Comparison of ENCODE assay signal across 19 mouse cellular contexts in genomic region chr12:108917509-108917908, GRCm38 (mm10). TPM values are rescaled to one million over a fixed set of nuclear protein-coding genes. Genes with fewer than 3 reads are reported as not detected.
A peak's percentile ranks its signal among the peaks of the same experiment; 100 is the strongest.
DNase-seq lines count a peak whose midpoint lies in the region; ATAC-seq and TF ChIP-seq lines count a peak whose summit lies in the region.
"Had no signal": no experiment of that assay in that cellular context is flagged by ENCODE, and none has a peak within 500 bp of the region (broad histone marks: within the 10 kb centered on the region; RNA-seq: fewer than 3 reads in every experiment).

No protein-coding gene starts in this region.

- no peak overlapping the region for H3K4me3 ChIP-seq in hindbrain, embryonic 11.5 days (ENCODE audit: low read depth, low read length)
- H3K4me3 ChIP-seq in hindbrain, postnatal 0 days (ENCODE audit: low read length) = no peak overlapping the region
- H3K4me3 ChIP-seq in forebrain, embryonic 12.5 days (replicated peaks) = no peak overlapping the region
- no peak overlapping the region for H3K4me3 ChIP-seq in limb, embryonic 10.5 days
- no peak overlapping the region for H3K4me3 ChIP-seq in neural tube, embryonic 14.5 days (ENCODE audit: low read depth, low read length)
- H3K4me3 ChIP-seq: stomach, embryonic 15.5 days had no signal

- no peaks in the 10 kb centered on the region for H3K36me3 ChIP-seq in hindbrain, embryonic 11.5 days (ENCODE audit: control insufficient read depth, insufficient read depth, low read length)
- H3K36me3 ChIP-seq in hindbrain, postnatal 0 days (ENCODE audit: insufficient read depth, low read length) = no peaks in the 10 kb centered on the region
- H3K36me3 ChIP-seq in forebrain, embryonic 12.5 days (replicated peaks) = no peaks in the 10 kb centered on the region
- peaks cover 5% of the 10 kb centered on the region; the same call in 1 of the 2 replicates for H3K36me3 ChIP-seq in limb, embryonic 10.5 days
- H3K36me3 ChIP-seq in neural tube, embryonic 14.5 days (ENCODE audit: control insufficient read depth, insufficient read depth, low read length) = no peaks in the 10 kb centered on the region
- H3K36me3 ChIP-seq: stomach, embryonic 15.5 days had no signal

- H3K27ac ChIP-seq in hindbrain, embryonic 11.5 days (ENCODE audit: low read depth, low read length) = peak overlapping the region; percentile 51
- H3K27ac ChIP-seq in hindbrain, postnatal 0 days = no peak overlapping the region
- H3K27ac ChIP-seq in forebrain, embryonic 12.5 days = peak overlapping the region; percentile 56; the same call in 1 of the 2 replicates
- peak overlapping the region; percentile 63 for H3K27ac ChIP-seq in limb, embryonic 10.5 days
- 0 out of 2 replicates have a peak overlapping the region, but pooled peaks have one; percentile 10 for H3K27ac ChIP-seq in neural tube, embryonic 14.5 days (ENCODE audit: low read depth, low read length)
- H3K27ac ChIP-seq: stomach, embryonic 15.5 days had no signal

- no peak overlapping the region for H3K9ac ChIP-seq in hindbrain, embryonic 11.5 days (ENCODE audit: low read depth, low read length)
- no peak overlapping the region for H3K9ac ChIP-seq in hindbrain, postnatal 0 days (replicated peaks; ENCODE audit: low read length)
- 0 out of 2 replicates have a peak overlapping the region, but pooled peaks have one; percentile 21 for H3K9ac ChIP-seq in forebrain, embryonic 12.5 days
- H3K9ac ChIP-seq in neural tube, embryonic 14.5 days (replicated peaks; ENCODE audit: low read depth, low read length) = no peak overlapping the region
- H3K9ac ChIP-seq: stomach, embryonic 15.5 days had no signal

- no peaks in the 10 kb centered on the region for H3K9me3 ChIP-seq in hindbrain, embryonic 11.5 days (ENCODE audit: control insufficient read depth, low read length)
- H3K9me3 ChIP-seq in hindbrain, postnatal 0 days (ENCODE audit: low read length) = no peaks in the 10 kb centered on the region
- no peaks in the 10 kb centered on the region for H3K9me3 ChIP-seq in forebrain, embryonic 12.5 days
- H3K9me3 ChIP-seq in limb, embryonic 10.5 days (replicated peaks) = no peaks in the 10 kb centered on the region
- H3K9me3 ChIP-seq in neural tube, embryonic 14.5 days (ENCODE audit: control insufficient read depth, low read length) = no peaks in the 10 kb centered on the region
- H3K9me3 ChIP-seq: stomach, embryonic 15.5 days had no signal

- peaks cover 13% of the 10 kb centered on the region for H3K4me1 ChIP-seq in hindbrain, embryonic 11.5 days (replicated peaks; ENCODE audit: control insufficient read depth, insufficient read depth, low read length)
- H3K4me1 ChIP-seq in hindbrain, postnatal 0 days (ENCODE audit: insufficient read depth, low read length) = peaks cover 23% of the 10 kb centered on the region
- H3K4me1 ChIP-seq in forebrain, embryonic 12.5 days = peaks cover 63% of the 10 kb centered on the region
- peaks cover 66% of the 10 kb centered on the region for H3K4me1 ChIP-seq in limb, embryonic 10.5 days
- peaks cover 60% of the 10 kb centered on the region for H3K4me1 ChIP-seq in neural tube, embryonic 14.5 days (ENCODE audit: control insufficient read depth, insufficient read depth, low read length)

- WGBS in hindbrain, embryonic 11.5 days = 54% methylated on average over 9 of the region's 9 CpGs
- WGBS in hindbrain, postnatal 0 days = 28% methylated on average over 9 of the region's 9 CpGs
- 34% methylated on average over 9 of the region's 9 CpGs for WGBS in forebrain, embryonic 12.5 days
- 70% methylated on average over 9 of the region's 9 CpGs for WGBS in limb, embryonic 10.5 days
- WGBS in neural tube, embryonic 14.5 days = 32% methylated on average over 9 of the region's 9 CpGs

- peak; percentile 33; the same call in 1 of the 2 replicates for ATAC-seq in hindbrain, embryonic 11.5 days (ENCODE audit: low FRiP score)
- ATAC-seq in hindbrain, postnatal 0 days = no peak
- ATAC-seq in forebrain, embryonic 12.5 days (ENCODE audit: low FRiP score) = no peak; the same call in 1 of the 2 replicates
- no peak for ATAC-seq in neural tube, embryonic 14.5 days (ENCODE audit: low read depth)
- ATAC-seq in cerebellum, adult (ENCODE audit: insufficient number of reproducible peaks, low FRiP score, low TSS enrichment) = no peak

- no peak for TF ChIP-seq CTCF in hindbrain, postnatal 0 days (IDR thresholded peaks at IDR 0.05; ENCODE audit: low read depth)

- no peaks in the 10 kb centered on the region for H3K27me3 ChIP-seq in hindbrain, embryonic 11.5 days (ENCODE audit: control insufficient read depth, insufficient read depth, low read length)
- no peaks in the 10 kb centered on the region for H3K27me3 ChIP-seq in hindbrain, postnatal 0 days (ENCODE audit: insufficient read depth, low read length)
- H3K27me3 ChIP-seq in forebrain, embryonic 12.5 days = peaks cover 6% of the 10 kb centered on the region; the same call in 1 of the 2 replicates
- no peaks in the 10 kb centered on the region for H3K27me3 ChIP-seq in limb, embryonic 10.5 days (ENCODE audit: low read depth, poor library complexity, severe bottlenecking)
- no peaks in the 10 kb centered on the region for H3K27me3 ChIP-seq in neural tube, embryonic 14.5 days (ENCODE audit: control insufficient read depth, insufficient read depth, low read length)
- H3K27me3 ChIP-seq: stomach, embryonic 15.5 days had no signal

- H3K4me2 ChIP-seq in hindbrain, embryonic 11.5 days (replicated peaks; ENCODE audit: low read depth, low read length) = no peak overlapping the region
- H3K4me2 ChIP-seq in hindbrain, postnatal 0 days (ENCODE audit: low read depth, low read length) = no peak overlapping the region
- no peak overlapping the region for H3K4me2 ChIP-seq in forebrain, embryonic 12.5 days
- H3K4me2 ChIP-seq in neural tube, embryonic 14.5 days (ENCODE audit: low read depth, low read length) = no peak overlapping the region
- H3K4me2 ChIP-seq: stomach, embryonic 15.5 days had no signal

- no peak for DNase-seq in hindbrain, embryonic 11.5 days (ENCODE audit: low spot score)
- DNase-seq in hindbrain, postnatal 0 days (ENCODE audit: low spot score) = no peak
- no peak for DNase-seq in limb, embryonic 10.5 days (ENCODE audit: low spot score)
- DNase-seq in urinary bladder, postnatal 36 days (ENCODE audit: low spot score in 2 of 2) = no peak
- no peak for DNase-seq in right cerebral cortex, adult 18-20 months
- DNase-seq: adrenal gland, postnatal 25 days; cerebellum, adult 9-11 months; gastrocnemius, postnatal 10 days; heart, adult 18-20 months; heart, postnatal 4 days; kidney, adult 11 months; kidney, postnatal 14 days; layer of hippocampus, adult 9-11 months; lung, adult 2 months; lung, postnatal 36 days had no signal

RNA-seq across cellular contexts. Expression of gene Wars, which starts 23.5 kb away (rescaled TPM):
- 112 and 119 TPM in 2 replicates for polyA plus RNA-seq in hindbrain, embryonic 11.5 days (2014; fragmentation: Nextera tagmentation; extraction: Ambion mirVana)
- 114 and 123 TPM in 2 replicates for total RNA-seq in hindbrain, postnatal 0 days (2014; rRNA removed)
- polyA plus RNA-seq in hindbrain, postnatal 0 days (2015; fragmentation: Nextera tagmentation; extraction: Ambion mirVana) = 92.4 and 95.4 TPM in 2 replicates
- polyA plus RNA-seq in forebrain, embryonic 12.5 days (2016; fragmentation: Nextera tagmentation; extraction: Ambion mirVana) = 126 and 130 TPM in 2 replicates
- polyA plus RNA-seq in limb, embryonic 10.5 days (2016; fragmentation: Nextera tagmentation; extraction: Ambion mirVana) = 138 and 157 TPM in 2 replicates
- polyA plus RNA-seq in neural tube, embryonic 14.5 days (2014; fragmentation: Nextera tagmentation; extraction: Ambion mirVana) = 102 and 110 TPM in 2 replicates

RNA-seq across cellular contexts. Expression of gene Wdr25, which starts 24.1 kb away (rescaled TPM):
- 3.5 and 5.4 TPM in 2 replicates for polyA plus RNA-seq in hindbrain, embryonic 11.5 days (2014; fragmentation: Nextera tagmentation; extraction: Ambion mirVana)
- 5.8 and 7.4 TPM in 2 replicates for total RNA-seq in hindbrain, postnatal 0 days (2014; rRNA removed)
- polyA plus RNA-seq in hindbrain, postnatal 0 days (2015; fragmentation: Nextera tagmentation; extraction: Ambion mirVana) = 4.7 and 5.4 TPM in 2 replicates
- polyA plus RNA-seq in forebrain, embryonic 12.5 days (2016; fragmentation: Nextera tagmentation; extraction: Ambion mirVana) = 7.2 and 7.6 TPM in 2 replicates
- polyA plus RNA-seq in limb, embryonic 10.5 days (2016; fragmentation: Nextera tagmentation; extraction: Ambion mirVana) = 11.8 and 12.3 TPM in 2 replicates
- 4.5 and 5.0 TPM in 2 replicates for polyA plus RNA-seq in neural tube, embryonic 14.5 days (2014; fragmentation: Nextera tagmentation; extraction: Ambion mirVana)
